Mouse (Mus musculus) myocyte (in vitro differentiated cells): ENCODE measurements at regions not wholly inside any gene's neighbourhood (a gene's known extent, or its start where the extent isn't known, plus 50 kb on each side); places are given as distances from the start of the nearest gene placed in this dataset.

Source experiments
- CEBPB ChIP-seq: IDR thresholded peaks from 2 replicates; pipeline ENCODE4 v1.6.1; 2011; ENCODE audit warnings: mild to moderate bottlenecking, moderate library complexity; ENCODE audit not compliant: poor library complexity, insufficient read depth, severe bottlenecking
- E2F4 ChIP-seq: IDR thresholded peaks from one replicate; pipeline ENCODE4 v1.6.1; 2011; ENCODE audit warnings: mild to moderate bottlenecking, control low read depth, moderate library complexity; ENCODE audit not compliant: insufficient read depth
- MAX ChIP-seq: IDR thresholded peaks from one replicate; pipeline ENCODE4 v1.6.1; 2011; ENCODE audit warnings: low read depth, mild to moderate bottlenecking, control low read depth
- MYOG ChIP-seq, 3 experiments: IDR thresholded peaks; one replicate each; pipeline ENCODE4 v1.6.1; 2011; ENCODE audit warnings: control low read depth in 2 of 3, low read depth in 2 of 3, mild to moderate bottlenecking in 2 of 3; ENCODE audit not compliant: insufficient read length in 2 of 3, control insufficient read depth in 1 of 3, insufficient read depth in 1 of 3
- POLR2A ChIP-seq: IDR thresholded peaks from one replicate; pipeline ENCODE4 v1.6.1; 2011; ENCODE audit warnings: low read depth, mild to moderate bottlenecking, control low read depth, moderate library complexity; ENCODE audit not compliant: insufficient read length
- POLR2AphosphoS2 ChIP-seq: IDR thresholded peaks from one replicate; pipeline ENCODE4 v1.6.1; 2011; ENCODE audit warnings: low read depth, control low read depth; ENCODE audit not compliant: insufficient read length
- TCF12 ChIP-seq: IDR thresholded peaks from one replicate; pipeline ENCODE4 v1.6.1; 2011; ENCODE audit warnings: mild to moderate bottlenecking, control low read depth; ENCODE audit not compliant: poor library complexity, insufficient read depth, severe bottlenecking
- USF1 ChIP-seq: IDR thresholded peaks from one replicate; pipeline ENCODE4 v1.6.1; 2011; ENCODE audit warnings: low read depth, mild to moderate bottlenecking, control low read depth, moderate library complexity

- TF ChIP-seq TCF12 = no peak
- TF ChIP-seq POLR2A = no peak
- no peak for TF ChIP-seq MAX
- TF ChIP-seq E2F4 = no peak
- TF ChIP-seq CEBPB = no peak
- TF ChIP-seq USF1 = no peak
- TF ChIP-seq POLR2AphosphoS2 = no peak
- TF ChIP-seq MYOG (IDR thresholded peaks at IDR 0.05; ENCODE audit: control insufficient read depth in 1 of 3, insufficient read depth in 1 of 3, insufficient read length in 2 of 3, low read depth in 2 of 3) = no peak
These were observed 329.3 kb upstream of the Gm11146 start for GRCm38 (mm10) chr16:77931025-77931723.
